Mouse (Mus musculus) lung, adult 2 months (tissue): Measurements from ENCODE around the gene Ptpra.

Experiments
- CTCF ChIP-seq: fragments of 200-500 bp; IDR thresholded peaks from 2 replicates; pipeline ENCODE4 v1.5.1; 2011; ENCODE audit warnings: mild to moderate bottlenecking, low read length, control low read depth; ENCODE audit not compliant: insufficient read depth
- POLR2A ChIP-seq: fragments of 200-500 bp; IDR thresholded peaks from 2 replicates; pipeline ENCODE4 v1.6.1; 2011; ENCODE audit warnings: low read depth, mild to moderate bottlenecking, control low read depth, low read length, borderline replicate concordance; ENCODE audit errors: extremely low read depth

DNA sequence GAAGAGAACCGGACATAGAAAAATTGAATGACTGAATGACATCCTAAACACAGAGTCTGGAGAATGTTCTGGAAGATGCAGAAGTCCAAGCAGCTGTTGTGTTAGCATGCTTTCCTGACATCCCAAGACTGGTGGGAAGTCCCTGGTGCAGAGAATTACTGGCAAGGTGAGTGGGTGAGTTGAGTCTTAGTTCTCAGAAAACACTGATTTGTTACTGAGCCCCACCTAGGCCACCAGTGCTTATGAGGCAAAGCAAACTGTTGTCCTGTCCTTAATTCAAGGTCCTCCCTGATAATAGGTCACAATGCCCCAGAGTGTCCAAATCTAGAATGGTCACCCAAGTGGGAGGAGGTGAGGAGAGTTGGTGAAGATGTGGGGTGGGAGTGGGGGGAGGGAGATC, 45.1 kb upstream of the Ptpra start, which contains the start of the genes Gm28372 and 1700020A23Rik:
- no peak for TF ChIP-seq CTCF
- no peak for TF ChIP-seq POLR2A
